Mouse (Mus musculus): ENCODE results near the gene Ccser2. TPM values are rescaled to one million over a fixed set of nuclear protein-coding genes. Genes with fewer than 3 reads are reported as not detected.

Gene Ccser2
- polyA plus RNA-seq, 1 experiment: 88.5 TPM

DNA sequence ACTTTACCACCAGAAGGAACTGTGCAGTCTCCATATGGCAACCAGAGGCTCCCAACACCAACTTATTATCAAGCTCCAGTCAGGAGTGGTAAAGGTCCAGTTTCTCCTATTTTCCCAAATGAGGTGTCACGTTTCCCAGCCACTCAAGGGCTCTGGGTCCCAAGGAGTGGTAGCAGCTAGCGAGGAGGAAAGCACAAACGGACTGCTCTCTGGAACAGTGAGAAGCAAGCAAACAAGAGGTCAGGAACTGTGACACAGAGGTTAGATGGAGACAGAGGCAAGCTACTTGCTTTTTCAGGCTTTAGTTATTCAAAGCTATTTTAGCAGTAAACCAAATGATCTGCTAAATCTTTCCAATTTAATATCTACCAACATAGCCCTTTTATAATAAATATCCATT, 3.2 kb downstream of the Ccser2 start:
- Histone ChIP-seq H3K4me3 (ENCODE audit: insufficient read depth, low read depth, low read length) (no peak overlapping the region), H3K4me1 (ENCODE audit: control insufficient read depth, insufficient read depth, insufficient read length, low read length) (0 out of 2 replicates have a peak, but pooled peaks cover 5% of the 10 kb centered on the region), H3K27ac (replicated peaks; ENCODE audit: low read depth, low read length) (no peak overlapping the region)

GRCm38 (mm10) chr14:36962477-36962876, 6.1 kb downstream of the Ccser2 start:
- Histone ChIP-seq H3K27ac (replicated peaks; ENCODE audit: low read depth, low read length) (no peak overlapping the region), H3K4me1 (ENCODE audit: control insufficient read depth, insufficient read depth, insufficient read length, low read length) (peaks cover 7% of the 10 kb centered on the region; the same call in 1 of the 2 replicates)

GRCm38 (mm10) chr14:36957719-36958118, 10.9 kb downstream of the Ccser2 start:
- H3K4me3 ChIP-seq (ENCODE audit: insufficient read depth, low read depth, low read length): no peak overlapping the region
- peaks cover 10% of the 10 kb centered on the region; the same call in 1 of the 2 replicates for H3K4me1 ChIP-seq (ENCODE audit: control insufficient read depth, insufficient read depth, insufficient read length, low read length)
- H3K27ac ChIP-seq (replicated peaks; ENCODE audit: low read depth, low read length): 0 out of 2 replicates have a peak overlapping the region, but pooled peaks have one; percentile 20

More at GRCm38 (mm10) chr14:36962477-36962876, 6.1 kb downstream of the Ccser2 start:
- H3K4me3 ChIP-seq (ENCODE audit: insufficient read depth, low read depth, low read length): no peak overlapping the region

DNA sequence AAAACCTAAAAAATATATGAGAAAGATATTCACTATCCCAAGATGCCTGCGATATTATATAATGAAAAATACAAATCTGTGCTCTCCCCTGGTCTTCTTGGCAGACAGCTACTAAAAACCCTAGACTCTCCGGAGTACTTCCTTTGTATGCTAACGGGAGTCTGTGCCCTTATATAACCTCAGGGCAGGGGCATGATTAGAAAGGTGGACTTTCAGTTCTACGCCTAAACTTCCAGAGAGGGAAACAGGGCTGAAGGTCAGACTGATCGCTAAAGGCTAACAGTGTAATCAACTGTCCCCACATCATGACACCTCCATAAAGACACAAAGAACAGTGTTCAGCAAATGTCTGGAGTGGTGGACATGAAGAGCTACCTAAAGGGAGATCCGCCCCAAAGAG, 11.3 kb downstream of the Ccser2 start:
- Histone ChIP-seq H3K4me3 (ENCODE audit: insufficient read depth, low read depth, low read length) (no peak overlapping the region), H3K27ac (replicated peaks; ENCODE audit: low read depth, low read length) (0 out of 2 replicates have a peak overlapping the region, but pooled peaks have one; percentile 20), H3K4me1 (ENCODE audit: control insufficient read depth, insufficient read depth, insufficient read length, low read length) (peaks cover 10% of the 10 kb centered on the region; the same call in 1 of the 2 replicates)

DNA sequence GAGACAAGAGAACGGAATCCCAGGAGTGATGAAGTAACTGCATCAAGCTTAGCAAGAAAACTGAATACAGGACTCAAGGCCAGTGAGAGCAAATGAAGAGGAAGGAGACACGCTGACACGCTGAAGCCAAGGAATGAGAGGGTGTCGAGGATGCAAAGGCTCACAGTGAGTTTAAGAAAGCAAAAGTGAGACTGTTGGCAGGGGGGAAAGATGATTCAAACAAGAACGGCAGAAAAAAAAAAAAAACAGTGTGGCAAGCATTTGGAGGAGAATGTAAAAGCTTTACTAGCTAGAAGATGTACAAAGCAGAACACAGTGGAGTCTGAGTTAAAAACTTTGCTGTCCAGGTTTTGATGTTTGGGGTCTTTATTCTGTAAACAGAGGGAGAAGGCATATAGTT, 11.9 kb downstream of the Ccser2 start:
- H3K4me1 ChIP-seq (ENCODE audit: control insufficient read depth, insufficient read depth, insufficient read length, low read length): peaks cover 10% of the 10 kb centered on the region; the same call in 1 of the 2 replicates
- H3K4me3 ChIP-seq (ENCODE audit: insufficient read depth, low read depth, low read length): no peak overlapping the region
- H3K27ac ChIP-seq (replicated peaks; ENCODE audit: low read depth, low read length): no peak overlapping the region

- Histone ChIP-seq H3K4me1 (ENCODE audit: control insufficient read depth, insufficient read depth, insufficient read length, low read length) (peaks cover 9% of the 10 kb centered on the region; the same call in 1 of the 2 replicates), H3K4me3 (ENCODE audit: insufficient read depth, low read depth, low read length) (no peak overlapping the region), H3K27ac (replicated peaks; ENCODE audit: low read depth, low read length) (no peak overlapping the region)
These were observed 15.7 kb downstream of the Ccser2 start for GRCm38 (mm10) chr14:36952687-36953426.

GRCm38 (mm10) chr14:36952142-36952541, 16.4 kb downstream of the Ccser2 start:
- Histone ChIP-seq H3K27ac (replicated peaks; ENCODE audit: low read depth, low read length) (no peak overlapping the region), H3K4me1 (ENCODE audit: control insufficient read depth, insufficient read depth, insufficient read length, low read length) (peaks cover 2% of the 10 kb centered on the region; the same call in 1 of the 2 replicates), H3K4me3 (ENCODE audit: insufficient read depth, low read depth, low read length) (no peak overlapping the region)

DNA sequence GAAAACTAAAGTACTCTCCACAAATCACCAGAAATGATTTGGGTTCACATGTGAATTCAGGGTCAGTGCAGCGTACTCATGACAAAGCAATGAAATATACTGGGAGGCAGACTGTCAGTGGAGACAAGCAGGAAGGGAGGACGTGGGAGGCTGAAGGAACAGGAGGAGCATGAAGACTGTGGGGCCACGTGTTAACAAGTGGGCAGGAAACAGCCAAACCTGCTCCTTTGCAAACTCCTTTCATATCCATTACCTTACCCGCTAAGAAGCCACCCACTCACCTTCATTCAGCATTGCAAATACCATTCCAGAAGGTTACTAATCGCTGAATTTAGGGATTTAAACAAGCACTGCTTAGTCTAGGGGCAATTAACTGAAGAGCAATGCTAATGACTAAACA, 25.9 kb downstream of the Ccser2 start:
- Histone ChIP-seq H3K4me3 (ENCODE audit: insufficient read depth, low read depth, low read length) (no peak overlapping the region), H3K27ac (replicated peaks; ENCODE audit: low read depth, low read length) (no peak overlapping the region), H3K4me1 (ENCODE audit: control insufficient read depth, insufficient read depth, insufficient read length, low read length) (peaks cover 2% of the 10 kb centered on the region; the same call in 1 of the 2 replicates)

DNA sequence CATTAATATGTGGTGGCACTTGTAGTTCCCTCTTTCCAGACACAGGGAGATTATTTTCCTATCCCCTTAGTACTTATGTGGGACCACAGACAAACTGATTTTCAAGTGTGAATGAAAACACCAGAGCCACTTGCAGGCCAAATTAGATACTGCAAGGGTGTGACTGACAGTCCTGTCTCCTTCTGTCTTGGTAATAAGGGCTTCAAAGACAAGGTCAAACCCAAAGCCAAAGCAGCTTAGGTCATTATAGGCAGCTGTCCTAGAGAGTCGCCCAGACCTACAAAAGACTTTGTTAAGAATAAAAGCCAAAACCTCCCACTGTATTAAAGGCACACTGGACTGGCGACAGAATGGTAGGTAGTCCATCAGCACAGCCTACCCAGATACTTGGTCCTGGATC, 30.6 kb downstream of the Ccser2 start:
- H3K4me1 ChIP-seq (ENCODE audit: control insufficient read depth, insufficient read depth, insufficient read length, low read length): no peaks in the 10 kb centered on the region
- no peak overlapping the region for H3K4me3 ChIP-seq (ENCODE audit: insufficient read depth, low read depth, low read length)
- no peak overlapping the region for H3K27ac ChIP-seq (replicated peaks; ENCODE audit: low read depth, low read length)

DNA sequence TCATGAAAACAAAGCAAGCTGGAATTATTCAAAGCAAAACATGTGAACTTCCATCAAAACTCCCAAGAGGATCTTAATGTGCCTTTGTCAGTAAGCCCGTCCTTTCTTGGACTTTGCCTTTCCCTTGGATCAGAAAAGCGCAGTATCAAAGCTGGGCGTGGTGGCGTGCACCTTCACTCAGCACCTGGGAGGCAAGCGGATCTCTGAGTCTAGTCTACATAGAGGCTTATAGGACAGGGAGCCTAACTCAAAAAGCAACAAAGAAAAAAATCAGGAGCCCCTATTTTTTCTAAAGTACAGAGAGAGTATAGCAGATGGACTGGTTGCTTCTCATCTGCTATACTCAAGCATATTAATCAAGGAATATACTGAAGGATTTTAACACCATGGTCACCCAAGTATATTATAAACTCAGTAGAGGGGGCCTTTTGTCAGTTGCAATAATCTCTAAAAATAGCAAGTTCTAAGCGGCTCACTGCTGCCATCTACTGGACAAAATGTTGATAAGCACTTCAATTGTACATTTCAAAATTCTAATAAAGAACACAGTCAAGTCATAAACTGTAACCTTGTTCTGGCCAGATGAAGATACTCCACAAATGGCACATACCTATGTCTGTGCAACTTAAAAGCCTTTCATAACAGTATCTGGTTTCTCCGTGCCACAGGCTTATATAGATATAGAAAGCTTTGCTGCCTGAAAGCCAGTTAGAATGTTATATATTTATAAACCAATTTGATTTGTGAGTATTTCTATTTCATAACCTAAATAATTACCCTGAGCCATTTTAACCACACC, 31.3 kb downstream of the Ccser2 start:
- Histone ChIP-seq H3K4me3 (ENCODE audit: insufficient read depth, low read depth, low read length) (no peak overlapping the region), H3K4me1 (ENCODE audit: control insufficient read depth, insufficient read depth, insufficient read length, low read length) (peaks cover 3% of the 10 kb centered on the region; the same call in 1 of the 2 replicates), H3K27ac (replicated peaks; ENCODE audit: low read depth, low read length) (no peak overlapping the region)

DNA sequence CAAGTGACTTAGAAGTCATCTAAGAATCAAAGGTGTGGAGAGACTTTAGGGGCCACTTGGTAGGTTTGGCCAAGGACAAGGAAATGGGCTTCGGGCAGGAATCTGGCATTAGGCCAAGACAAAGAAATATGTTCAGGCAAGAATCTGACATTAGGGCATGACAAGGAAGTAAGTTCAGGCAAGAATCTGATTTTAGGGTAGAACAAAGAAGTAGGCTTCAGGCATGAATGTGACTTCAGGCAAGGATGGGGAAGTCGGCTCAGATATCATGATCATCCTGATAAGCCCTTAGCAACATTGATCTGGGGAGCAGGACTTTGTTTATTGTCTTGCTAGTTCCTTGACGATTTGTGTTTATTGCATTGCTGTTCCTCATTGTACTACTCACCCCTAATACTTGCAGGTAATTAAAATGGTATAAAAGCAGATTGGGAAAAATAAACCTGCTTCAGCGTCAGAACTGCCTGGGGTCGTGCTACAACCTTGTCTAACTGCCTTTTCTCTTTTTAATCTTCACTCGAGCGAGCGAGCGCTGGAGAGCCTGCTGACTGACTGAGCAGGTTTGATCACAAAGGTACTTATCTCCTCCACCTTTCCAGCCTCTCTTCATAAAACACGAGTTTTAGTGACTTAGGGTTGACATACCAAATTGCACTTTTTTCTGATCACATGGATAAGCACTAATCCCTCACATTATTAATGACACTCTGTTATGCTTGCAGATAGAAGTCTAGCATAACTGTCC, 35.8 kb downstream of the Ccser2 start:
- Histone ChIP-seq H3K27ac (replicated peaks; ENCODE audit: low read depth, low read length) (no peak overlapping the region), H3K4me3 (ENCODE audit: insufficient read depth, low read depth, low read length) (no peak overlapping the region), H3K4me1 (ENCODE audit: control insufficient read depth, insufficient read depth, insufficient read length, low read length) (peaks cover 3% of the 10 kb centered on the region; the same call in 1 of the 2 replicates)

GRCm38 (mm10) chr14:36932038-36932437, 36.5 kb downstream of the Ccser2 start:
- peaks cover 3% of the 10 kb centered on the region; the same call in 1 of the 2 replicates for H3K4me1 ChIP-seq (ENCODE audit: control insufficient read depth, insufficient read depth, insufficient read length, low read length)

GRCm38 (mm10) chr14:36923383-36923782, 45.2 kb downstream of the Ccser2 start:
- H3K4me3 ChIP-seq (ENCODE audit: insufficient read depth, low read depth, low read length): no peak overlapping the region
- peaks cover 13% of the 10 kb centered on the region for H3K4me1 ChIP-seq (ENCODE audit: control insufficient read depth, insufficient read depth, insufficient read length, low read length)
- no peak overlapping the region for H3K27ac ChIP-seq (replicated peaks; ENCODE audit: low read depth, low read length)

More at GRCm38 (mm10) chr14:36932038-36932437, 36.5 kb downstream of the Ccser2 start:
- no peak overlapping the region for H3K4me3 ChIP-seq (ENCODE audit: insufficient read depth, low read depth, low read length)
- H3K27ac ChIP-seq (replicated peaks; ENCODE audit: low read depth, low read length): no peak overlapping the region

GRCm38 (mm10) chr14:36921346-36922049, 47.1 kb downstream of the Ccser2 start:
- Histone ChIP-seq H3K4me3 (ENCODE audit: insufficient read depth, low read depth, low read length) (no peak overlapping the region), H3K27ac (replicated peaks; ENCODE audit: low read depth, low read length) (peak overlapping the region; percentile 61), H3K4me1 (ENCODE audit: control insufficient read depth, insufficient read depth, insufficient read length, low read length) (peaks cover 16% of the 10 kb centered on the region)
